Mouse (Mus musculus) urinary bladder, postnatal 25 days (tissue): ENCODE results near the gene Stkld1.
A peak's percentile ranks its signal among the peaks of the same experiment; 100 is the strongest.

Experiments used
- DNase-seq: peaks from one replicate; pipeline ENCODE4 v3.0.0; 2022; ENCODE audit warnings: low spot score

Gene Stkld1

GRCm38 (mm10) chr2:26915927-26916728 lies 17.7 kb upstream of the Stkld1 start, which contains the start of the genes Surf2 and Surf1:
Gene Surf2 (plus strand): TSS chr2:26916367.
Gene Surf1 (minus strand): TSS chr2:26916530.
- peak; percentile 73 for DNase-seq

- no peak for DNase-seq
These were observed 17.1 kb upstream of the Stkld1 start for GRCm38 (mm10) chr2:26916738-26917137.

GRCm38 (mm10) chr2:26919684-26920083 lies 14.2 kb upstream of the Stkld1 start:
- no peak for DNase-seq

- DNase-seq: no peak
These were observed 13.5 kb upstream of the Stkld1 start for GRCm38 (mm10) chr2:26920190-26920855.

GRCm38 (mm10) chr2:26921784-26922183 lies 12.1 kb upstream of the Stkld1 start:
- no peak for DNase-seq

GRCm38 (mm10) chr2:26927745-26928476 lies 5.9 kb upstream of the Stkld1 start:
- DNase-seq: no peak

- DNase-seq: peak; percentile 50
These were observed 3.5 kb upstream of the Stkld1 start for GRCm38 (mm10) chr2:26930390-26930789.

GRCm38 (mm10) chr2:26932473-26933303 lies 1.2 kb upstream of the Stkld1 start:
- DNase-seq: no peak

GRCm38 (mm10) chr2:26935286-26935685 lies 1.4 kb downstream of the Stkld1 start:
- no peak for DNase-seq

GRCm38 (mm10) chr2:26936425-26936824 lies 2.6 kb downstream of the Stkld1 start:
- no peak for DNase-seq

- DNase-seq: no peak
These were observed 7.7 kb downstream of the Stkld1 start for GRCm38 (mm10) chr2:26941539-26941938.

GRCm38 (mm10) chr2:26943253-26943652 lies 9.4 kb downstream of the Stkld1 start:
- DNase-seq: no peak

GRCm38 (mm10) chr2:26950411-26950810 lies 16.6 kb downstream of the Stkld1 start:
- DNase-seq: no peak

- no peak for DNase-seq
These were observed 17.6 kb downstream of the Stkld1 start for GRCm38 (mm10) chr2:26951346-26951905.

GRCm38 (mm10) chr2:26952193-26952592 lies 18.3 kb downstream of the Stkld1 start:
- no peak for DNase-seq

- no peak for DNase-seq
These were observed 19.0 kb downstream of the Stkld1 start for GRCm38 (mm10) chr2:26952866-26953265.

- no peak for DNase-seq
These were observed 21.0 kb downstream of the Stkld1 start for GRCm38 (mm10) chr2:26954735-26955395.

GRCm38 (mm10) chr2:26956811-26957487 lies 23.1 kb downstream of the Stkld1 start:
- DNase-seq: no peak

GRCm38 (mm10) chr2:26957488-26957859 lies 23.6 kb downstream of the Stkld1 start:
- DNase-seq: no peak

- DNase-seq: no peak
These were observed 26.9 kb downstream of the Stkld1 start for GRCm38 (mm10) chr2:26960756-26961155.
